Mouse (Mus musculus): ENCODE data around the gene Sh3bgrl3.

DNA sequence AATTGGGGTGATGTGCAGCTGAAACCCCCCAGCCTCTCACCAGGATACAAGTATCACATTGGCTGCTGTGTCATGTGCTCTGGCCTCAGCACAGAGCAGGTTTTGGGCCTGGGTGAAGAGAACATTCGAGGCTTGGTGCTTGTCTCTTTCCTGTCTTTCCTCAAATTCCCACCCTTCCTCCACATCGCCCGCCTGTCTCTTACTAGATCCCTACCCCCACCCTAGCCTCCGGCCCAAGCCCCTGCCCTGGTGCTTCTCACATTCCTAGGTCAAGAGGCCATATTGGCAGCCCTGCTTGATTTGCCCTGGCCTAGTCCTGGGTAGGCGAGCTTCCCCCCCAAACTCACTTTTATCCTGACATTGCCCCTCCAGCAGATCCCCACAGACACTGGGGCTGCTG lies 9.5 kb downstream of the Sh3bgrl3 start:
- no peak for TF ChIP-seq CTCF (IDR thresholded peaks at IDR 0.05; ENCODE audit: control insufficient read depth, insufficient read depth, insufficient read length)
- no peak for TF ChIP-seq CEBPB (IDR thresholded peaks at IDR 0.05; ENCODE audit: low read depth)
- no peak for TF ChIP-seq MYOD1 (IDR thresholded peaks at IDR 0.05; ENCODE audit: control insufficient read depth, insufficient read length, low read depth)
- TF ChIP-seq MAX (IDR thresholded peaks at IDR 0.05): no peak
- no peak for TF ChIP-seq USF1 (IDR thresholded peaks at IDR 0.05; ENCODE audit: low read depth)
- no peak for TF ChIP-seq FOSL1 (IDR thresholded peaks at IDR 0.05; ENCODE audit: insufficient read depth, low read length, poor library complexity, severe bottlenecking)
- TF ChIP-seq MYOG (IDR thresholded peaks at IDR 0.05; ENCODE audit: control insufficient read depth, extremely low read depth, insufficient read length): no peak

All from C2C12 (cell line).